Mouse (Mus musculus) liver, embryonic 13.5 days (tissue): ENCODE results near the gene Gm16867. TPM values are rescaled to one million over a fixed set of nuclear protein-coding genes. Genes with fewer than 3 reads are reported as not detected.
"Not testable (repeated sequence)": the region's sequence is repeated elsewhere in the genome, so short reads cannot be mapped to it uniquely, and the experiment has no call there.

ENCODE experiments used
- ATAC-seq: fragments of 200-750 bp; cut with Nextera tagmentation; 2 replicates; pipeline ENCODE4 v1.8.0; 2017; ENCODE audit warnings: low read depth, mild to moderate bottlenecking, moderate number of reproducible peaks, moderate library complexity
- DNase-seq: peaks from one replicate; pipeline ENCODE4 v3.0.0; 2022
- H3K27ac ChIP-seq: fragments of 300-500 bp; sonication (generic); 2 replicates; pipeline ENCODE4 v1.5.1; 2015; ENCODE audit warnings: moderate library complexity, mild to moderate bottlenecking, inconsistent platforms
- H3K27me3 ChIP-seq: fragments of 300-500 bp; sonication (generic); 2 replicates; pipeline ENCODE4 v1.6.1; 2015; ENCODE audit warnings: mild to moderate bottlenecking, inconsistent platforms
- H3K36me3 ChIP-seq: fragments of 300-500 bp; sonication (generic); 2 replicates; pipeline ENCODE4 v1.6.1; 2015; ENCODE audit warnings: mild to moderate bottlenecking, inconsistent platforms
- H3K4me1 ChIP-seq: fragments of 300-500 bp; sonication (generic); replicated peaks from 2 replicates; pipeline ENCODE4 v1.6.1; 2015; ENCODE audit warnings: inconsistent platforms
- H3K4me2 ChIP-seq: fragments of 300-500 bp; sonication (generic); 2 replicates; pipeline ENCODE4 v1.6.1; 2015; ENCODE audit warnings: inconsistent platforms, mild to moderate bottlenecking, moderate library complexity
- H3K4me3 ChIP-seq: fragments of 300-500 bp; sonication (generic); replicated peaks from 2 replicates; pipeline ENCODE4 v1.5.1; 2015; ENCODE audit warnings: mild to moderate bottlenecking, inconsistent platforms
- H3K9ac ChIP-seq: fragments of 300-500 bp; sonication (generic); 2 replicates; pipeline ENCODE4 v1.6.1; 2015; ENCODE audit warnings: mild to moderate bottlenecking, inconsistent platforms
- H3K9me3 ChIP-seq: fragments of 300-500 bp; sonication (generic); replicated peaks from 2 replicates; pipeline ENCODE4 v1.6.1; 2016; ENCODE audit warnings: inconsistent platforms
- WGBS: fragments of 180-500 bp; shearing (Covaris S2); methylation state at CpG from one replicate; pipeline ENCODE4 v1.1.7; 2015; ENCODE audit not compliant: insufficient replicate concordance; 5-methylcytosine and 5-hydroxymethylcytosine counted together
- polyA plus RNA-seq: library from polyadenylated mRNA; unstranded; fragments of >200 nt; fragmentation: Nextera tagmentation; extraction: Ambion mirVana; gene quantifications from 2 replicates; pipeline ENCODE4 v1.2.1, GENCODE M21; 2015

Gm16867 gene
- polyA plus RNA-seq = not detected in 2 replicates

- not testable (repeated sequence) for H3K9ac ChIP-seq, H3K4me2 ChIP-seq, H3K4me3 ChIP-seq, H3K27ac ChIP-seq, H3K4me1 ChIP-seq, DNase-seq, H3K9me3 ChIP-seq, H3K27me3 ChIP-seq, H3K36me3 ChIP-seq
- peak; percentile 95 for ATAC-seq
- no CpG with 5 or more reads among the region's 29 CpGs for WGBS
Measured at GRCm38 (mm10) chr14:69503174-69503573, at the start of gene Gm16867. TSS of gene Gm16867 (minus strand) at chr14:69503362.

GRCm38 (mm10) chr14:69547310-69547709 lies 44.1 kb upstream of the Gm16867 start:
- H3K4me1 ChIP-seq, H3K9me3 ChIP-seq, DNase-seq, H3K4me2 ChIP-seq, H3K4me3 ChIP-seq, ATAC-seq, H3K9ac ChIP-seq, H3K36me3 ChIP-seq, H3K27ac ChIP-seq, H3K27me3 ChIP-seq: not testable (repeated sequence)
- WGBS = no CpG with 5 or more reads among the region's 4 CpGs

- not testable (repeated sequence) for H3K4me1 ChIP-seq, H3K36me3 ChIP-seq
Measured at GRCm38 (mm10) chr14:69545052-69545451, 41.9 kb upstream of the Gm16867 start.

GRCm38 (mm10) chr14:69544033-69544432 lies 40.9 kb upstream of the Gm16867 start:
- H3K4me2 ChIP-seq, ATAC-seq, H3K4me1 ChIP-seq, H3K4me3 ChIP-seq, H3K27ac ChIP-seq, H3K27me3 ChIP-seq, H3K9me3 ChIP-seq, DNase-seq, H3K9ac ChIP-seq, H3K36me3 ChIP-seq: not testable (repeated sequence)
- no CpG with 5 or more reads among the region's 7 CpGs for WGBS

More at GRCm38 (mm10) chr14:69545052-69545451, 41.9 kb upstream of the Gm16867 start:
- H3K4me2 ChIP-seq, DNase-seq, ATAC-seq, H3K27ac ChIP-seq, H3K9me3 ChIP-seq, H3K4me3 ChIP-seq, H3K27me3 ChIP-seq, H3K9ac ChIP-seq: not testable (repeated sequence)
- no CpG with 5 or more reads among the region's 2 CpGs for WGBS

- H3K9ac ChIP-seq, H3K4me1 ChIP-seq, DNase-seq, H3K4me2 ChIP-seq, H3K4me3 ChIP-seq, H3K36me3 ChIP-seq, H3K27me3 ChIP-seq, H3K9me3 ChIP-seq, H3K27ac ChIP-seq, ATAC-seq: not testable (repeated sequence)
- WGBS = no CpG with 5 or more reads among the region's 7 CpGs
Measured at GRCm38 (mm10) chr14:69542695-69543094, 39.5 kb upstream of the Gm16867 start.

- not testable (repeated sequence) for H3K4me1 ChIP-seq, H3K27me3 ChIP-seq, H3K4me2 ChIP-seq, DNase-seq, H3K9ac ChIP-seq, H3K9me3 ChIP-seq, H3K27ac ChIP-seq, H3K36me3 ChIP-seq, H3K4me3 ChIP-seq
- no CpG with 5 or more reads among the region's 5 CpGs for WGBS
- ATAC-seq = peak; percentile 95
Measured at GRCm38 (mm10) chr14:69540113-69540512, 37.0 kb upstream of the Gm16867 start.

- not testable (repeated sequence) for H3K4me3 ChIP-seq, H3K9me3 ChIP-seq, H3K9ac ChIP-seq, H3K36me3 ChIP-seq, H3K4me1 ChIP-seq, H3K4me2 ChIP-seq, H3K27me3 ChIP-seq, DNase-seq, H3K27ac ChIP-seq
- WGBS = no CpG with 5 or more reads among the region's 7 CpGs
- ATAC-seq = peak; percentile 83
Measured at GRCm38 (mm10) chr14:69536539-69536938, 33.4 kb upstream of the Gm16867 start.

GRCm38 (mm10) chr14:69526202-69526601 lies 23.0 kb upstream of the Gm16867 start:
- H3K9ac ChIP-seq, H3K4me3 ChIP-seq, H3K36me3 ChIP-seq, H3K27me3 ChIP-seq, DNase-seq, H3K9me3 ChIP-seq, H3K4me1 ChIP-seq, H3K4me2 ChIP-seq, H3K27ac ChIP-seq: not testable (repeated sequence)
- ATAC-seq = peak; percentile 88
- WGBS = no CpG with 5 or more reads among the region's 1 CpGs

- not testable (repeated sequence) for H3K27me3 ChIP-seq, H3K36me3 ChIP-seq, H3K9me3 ChIP-seq, H3K4me3 ChIP-seq, H3K4me1 ChIP-seq, H3K9ac ChIP-seq, H3K4me2 ChIP-seq, DNase-seq, H3K27ac ChIP-seq
- ATAC-seq = peak; percentile 93
- no CpG with 5 or more reads among the region's 1 CpGs for WGBS
Measured at GRCm38 (mm10) chr14:69523001-69523400, 19.8 kb upstream of the Gm16867 start.

GRCm38 (mm10) chr14:69520810-69521209 lies 17.6 kb upstream of the Gm16867 start:
- not testable (repeated sequence) for H3K27me3 ChIP-seq, H3K4me2 ChIP-seq, H3K36me3 ChIP-seq, DNase-seq, H3K4me1 ChIP-seq, H3K4me3 ChIP-seq, H3K27ac ChIP-seq, H3K9me3 ChIP-seq, ATAC-seq, H3K9ac ChIP-seq
- no CpG with 5 or more reads among the region's 2 CpGs for WGBS

- not testable (repeated sequence) for H3K9ac ChIP-seq, H3K27me3 ChIP-seq, H3K9me3 ChIP-seq, H3K4me3 ChIP-seq, ATAC-seq, H3K4me1 ChIP-seq, H3K27ac ChIP-seq, H3K36me3 ChIP-seq, DNase-seq, H3K4me2 ChIP-seq
- no CpG with 5 or more reads among the region's 2 CpGs for WGBS
Measured at GRCm38 (mm10) chr14:69512449-69512848, 9.3 kb upstream of the Gm16867 start, which contains the start of gene Gm27179. TSS of gene Gm27179 (minus strand) at chr14:69512549.

- H3K4me1 ChIP-seq, H3K27ac ChIP-seq, H3K27me3 ChIP-seq, H3K9me3 ChIP-seq, DNase-seq, H3K4me3 ChIP-seq, H3K36me3 ChIP-seq, H3K4me2 ChIP-seq, H3K9ac ChIP-seq, ATAC-seq: not testable (repeated sequence)
- no CpG with 5 or more reads among the region's 1 CpGs for WGBS
Measured at GRCm38 (mm10) chr14:69507000-69507399, 3.8 kb upstream of the Gm16867 start.
